Mouse (Mus musculus) kidney, postnatal 0 days (tissue): Measurements from ENCODE around the gene Erp27. TPM values are rescaled to one million over a fixed set of nuclear protein-coding genes. Genes with fewer than 3 reads are reported as not detected.

Source experiments
- ATAC-seq: fragments of 200-750 bp; cut with Nextera tagmentation; replicated peaks from 2 replicates; pipeline ENCODE4 v1.8.0; 2017; ENCODE audit warnings: low read depth, moderate number of reproducible peaks, moderate TSS enrichment, moderate library complexity; ENCODE audit not compliant: low FRiP score
- DNase-seq: peaks from one replicate; pipeline ENCODE4 v3.0.0-alpha.2; 2016; ENCODE audit warnings: low spot score
- H3K27ac ChIP-seq: fragments of 300-500 bp; sonication (generic); 2 replicates; pipeline ENCODE4 v1.5.1; 2014; ENCODE audit warnings: mild to moderate bottlenecking
- H3K27me3 ChIP-seq: fragments of 300-500 bp; sonication (generic); 2 replicates; pipeline ENCODE4 v1.6.1; 2014; ENCODE audit warnings: low read length, mixed read lengths; ENCODE audit not compliant: insufficient read depth
- H3K36me3 ChIP-seq: fragments of 300-500 bp; sonication (generic); 2 replicates; pipeline ENCODE4 v1.6.1; 2014; ENCODE audit warnings: low read length, mixed read lengths; ENCODE audit not compliant: insufficient read depth
- H3K4me1 ChIP-seq: fragments of 300-500 bp; sonication (generic); replicated peaks from 2 replicates; pipeline ENCODE4 v1.6.1; 2014; ENCODE audit warnings: antibody characterized with exemption, low read length, mixed read lengths; ENCODE audit not compliant: insufficient read depth
- H3K4me2 ChIP-seq: fragments of 300-500 bp; sonication (generic); 2 replicates; pipeline ENCODE4 v1.6.1; 2014; ENCODE audit warnings: mild to moderate bottlenecking, low read length, moderate library complexity, mixed read lengths
- H3K4me3 ChIP-seq: fragments of 300-500 bp; sonication (generic); replicated peaks from 2 replicates; pipeline ENCODE4 v1.5.1; 2014; ENCODE audit warnings: low read depth, low read length
- H3K9ac ChIP-seq: fragments of 300-500 bp; sonication (generic); 2 replicates; pipeline ENCODE4 v1.6.1; 2014; ENCODE audit warnings: low read depth, low read length
- H3K9me3 ChIP-seq: fragments of 300-500 bp; sonication (generic); replicated peaks from 2 replicates; pipeline ENCODE4 v1.6.1; 2016; ENCODE audit warnings: low read length, inconsistent platforms, mixed read lengths
- CTCF ChIP-seq: IDR thresholded peaks from 2 replicates; pipeline ENCODE4 v1.5.1; 2016; ENCODE audit warnings: antibody characterized with exemption, low read depth, mild to moderate bottlenecking, moderate library complexity
- WGBS: fragments of 180-500 bp; shearing (Covaris S2); extraction: QIAGEN DNeasy Blood & Tissue Kit; methylation state at CpG from one replicate; pipeline ENCODE4 v1.1.7; 2014; 5-methylcytosine and 5-hydroxymethylcytosine counted together
- polyA plus RNA-seq: library from polyadenylated mRNA; unstranded; fragments of >200 nt; fragmentation: Nextera tagmentation; extraction: Ambion mirVana; gene quantifications from 2 replicates; pipeline ENCODE4 v1.2.1, GENCODE M21; 2015

Gene Erp27
- polyA plus RNA-seq, 1 experiment from 2014 or later = 0.34 TPM

- TF ChIP-seq CTCF = no peak
- no peak overlapping the region for H3K4me2 ChIP-seq
- DNase-seq (no peak), ATAC-seq (no peak)
- H3K4me1 ChIP-seq = no peaks in the 10 kb centered on the region
- no peaks in the 10 kb centered on the region for H3K27me3 ChIP-seq
- no peak overlapping the region for H3K27ac ChIP-seq
- H3K9me3 ChIP-seq = no peaks in the 10 kb centered on the region
- 50% methylated on average over 4 of the region's 4 CpGs for WGBS
- H3K4me3 ChIP-seq = no peak overlapping the region
- H3K36me3 ChIP-seq = no peaks in the 10 kb centered on the region
- H3K9ac ChIP-seq = no peak overlapping the region
Observed at GRCm38 (mm10) chr6:136947716-136948115, 25.7 kb upstream of the Erp27 start.

DNA sequence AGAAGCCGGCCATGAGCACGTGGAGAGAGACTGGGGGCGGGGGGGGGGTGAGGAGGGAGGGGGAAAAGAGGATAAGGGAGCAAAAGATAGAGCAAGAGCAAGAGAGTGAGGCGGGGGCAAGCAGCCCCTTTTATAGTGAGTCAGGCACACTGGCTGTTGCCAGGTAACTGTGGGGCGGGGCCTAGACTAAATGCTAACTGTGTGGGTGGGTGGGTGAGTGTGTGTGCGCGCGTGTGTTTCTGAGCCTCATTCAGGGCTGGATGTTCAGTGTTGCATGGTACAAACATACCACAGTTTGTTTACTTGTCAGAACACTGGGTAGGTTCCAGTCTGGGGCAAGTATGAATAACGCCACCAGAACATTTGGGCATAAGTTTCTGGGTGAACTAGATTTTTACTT lies 25.0 kb upstream of the Erp27 start:
- Histone ChIP-seq H3K4me2 (no peak overlapping the region), H3K9me3 (no peaks in the 10 kb centered on the region), H3K4me3 (no peak overlapping the region), H3K4me1 (no peaks in the 10 kb centered on the region), H3K27ac (no peak overlapping the region), H3K9ac (no peak overlapping the region), H3K36me3 (no peaks in the 10 kb centered on the region), H3K27me3 (no peaks in the 10 kb centered on the region)
- 56% methylated on average over 9 of the region's 9 CpGs for WGBS
- TF ChIP-seq CTCF = no peak
- DNase-seq (no peak), ATAC-seq (0 out of 2 replicates have a peak, but pooled peaks have one; percentile 54)

- no peak overlapping the region for H3K4me3 ChIP-seq
- no peaks in the 10 kb centered on the region for H3K36me3 ChIP-seq
- ATAC-seq (no peak), DNase-seq (no peak)
- H3K27ac ChIP-seq = no peak overlapping the region
- no peak overlapping the region for H3K9ac ChIP-seq
- H3K9me3 ChIP-seq = no peaks in the 10 kb centered on the region
- H3K27me3 ChIP-seq = no peaks in the 10 kb centered on the region
- no peak overlapping the region for H3K4me2 ChIP-seq
- WGBS = 55% methylated on average over 5 of the region's 5 CpGs
- TF ChIP-seq CTCF = no peak
- H3K4me1 ChIP-seq = no peaks in the 10 kb centered on the region
Observed at GRCm38 (mm10) chr6:136946241-136946640, 24.3 kb upstream of the Erp27 start.

DNA sequence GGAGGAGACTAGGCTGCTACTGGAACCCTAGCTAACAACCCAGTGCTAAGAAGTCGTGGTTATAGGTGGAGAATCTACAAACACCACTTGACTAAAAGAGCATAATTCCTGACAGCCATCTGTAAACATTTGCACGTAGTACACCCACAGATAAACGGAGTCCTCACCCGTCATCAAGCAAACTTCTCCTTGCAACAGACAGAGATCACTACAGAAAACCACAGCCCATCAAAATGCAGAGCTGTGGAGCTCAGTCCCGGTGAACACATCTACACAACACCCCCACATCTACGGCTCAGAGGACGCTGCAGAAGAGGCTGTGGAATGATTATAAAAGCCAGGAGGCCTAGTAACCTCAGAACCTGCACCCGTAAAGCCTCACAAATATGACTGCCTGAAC lies 22.5 kb upstream of the Erp27 start:
- peaks cover 11% of the 10 kb centered on the region for H3K4me1 ChIP-seq
- 86% methylated on average over 8 of the region's 8 CpGs for WGBS
- no peaks in the 10 kb centered on the region for H3K9me3 ChIP-seq
- TF ChIP-seq CTCF = no peak
- H3K9ac ChIP-seq = no peak overlapping the region
- no peak overlapping the region for H3K4me2 ChIP-seq
- no peak overlapping the region for H3K4me3 ChIP-seq
- no peaks in the 10 kb centered on the region for H3K36me3 ChIP-seq
- H3K27ac ChIP-seq = no peak overlapping the region
- H3K27me3 ChIP-seq = no peaks in the 10 kb centered on the region
- ATAC-seq (no peak), DNase-seq (no peak)

- Histone ChIP-seq H3K27ac (no peak overlapping the region), H3K4me1 (peaks cover 14% of the 10 kb centered on the region), H3K36me3 (no peaks in the 10 kb centered on the region), H3K4me3 (no peak overlapping the region), H3K27me3 (no peaks in the 10 kb centered on the region), H3K4me2 (no peak overlapping the region), H3K9ac (no peak overlapping the region), H3K9me3 (no peaks in the 10 kb centered on the region)
- no peak for DNase-seq
- no peak for ATAC-seq
- no peak for TF ChIP-seq CTCF
Observed at GRCm38 (mm10) chr6:136943392-136943791, 21.4 kb upstream of the Erp27 start.

- Histone ChIP-seq H3K4me1 (peaks cover 14% of the 10 kb centered on the region), H3K4me3 (no peak overlapping the region), H3K9me3 (no peaks in the 10 kb centered on the region), H3K4me2 (no peak overlapping the region), H3K27me3 (no peaks in the 10 kb centered on the region), H3K9ac (no peak overlapping the region), H3K27ac (no peak overlapping the region; the same call in 1 of the 2 replicates), H3K36me3 (no peaks in the 10 kb centered on the region)
- 79% methylated on average over 9 of the region's 9 CpGs for WGBS
- DNase-seq = no peak
- no peak for TF ChIP-seq CTCF
- no peak for ATAC-seq
Observed at GRCm38 (mm10) chr6:136942280-136942679, 20.3 kb upstream of the Erp27 start.
